Comparison of ENCODE assay signal across 19 mouse cellular contexts in the genomic region with DNA sequence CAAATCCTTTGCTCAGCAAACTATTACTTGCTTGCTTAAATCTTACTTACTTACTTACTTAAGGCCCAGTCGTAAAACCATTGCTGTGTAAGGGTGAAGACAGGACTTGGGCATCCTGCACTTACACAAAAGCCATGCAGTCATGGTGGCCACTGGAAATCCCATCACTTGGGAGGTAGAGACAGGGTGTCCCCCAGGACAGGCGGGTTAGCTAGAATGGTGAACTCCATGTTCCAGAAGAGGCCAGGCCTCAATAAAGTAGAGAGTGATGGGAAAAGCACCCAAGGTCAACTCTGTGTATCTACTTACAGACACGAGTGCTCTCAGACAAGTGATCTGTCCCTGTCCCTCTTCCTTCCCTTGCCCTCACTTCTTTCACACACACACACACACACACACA.
A peak's percentile ranks its signal among the peaks of the same experiment; 100 is the strongest.
DNase-seq lines count a peak whose midpoint lies in the region; ATAC-seq lines count a peak whose summit lies in the region.
"Had no signal": no experiment of that assay in that cellular context is flagged by ENCODE, and none has a peak within 500 bp of the region (broad histone marks: within the 10 kb centered on the region; RNA-seq: fewer than 3 reads in every experiment).

No protein-coding gene starts in this region.

- peak; percentile 57 for DNase-seq in heart, adult 11 months
- no peak for DNase-seq in heart, adult 8-10 months (ENCODE audit: low spot score)
- peak; percentile 4 for DNase-seq in neural tube, embryonic 10.5 days (ENCODE audit: extremely low spot score, low spot score)
- DNase-seq: adrenal gland, adult 2 months; adrenal gland, adult 8-10 months; adrenal gland, postnatal 10 days; adrenal gland, postnatal 14 days; adrenal gland, postnatal 25 days; adrenal gland, postnatal 36 days; B cell, adult 2 months; cerebellum, adult 11 months; cerebellum, adult 11-12 months; cerebellum, adult 18-20 months had no signal

- H3K4me2 ChIP-seq in neural tube, embryonic 15.5 days: no peak overlapping the region

- H3K9me3 ChIP-seq in neural tube, embryonic 15.5 days (replicated peaks): no peaks in the 10 kb centered on the region
- H3K9me3 ChIP-seq: G1E had no signal

- no peaks in the 10 kb centered on the region for H3K27me3 ChIP-seq in neural tube, embryonic 15.5 days (replicated peaks)
- H3K27me3 ChIP-seq: CH12.LX, Patski had no signal

- H3K27ac ChIP-seq in neural tube, embryonic 15.5 days (replicated peaks): no peak overlapping the region

- H3K4me3 ChIP-seq in neural tube, embryonic 15.5 days (replicated peaks): no peak overlapping the region

- H3K36me3 ChIP-seq in neural tube, embryonic 15.5 days: no peaks in the 10 kb centered on the region
- H3K36me3 ChIP-seq: G1E had no signal

- no peak overlapping the region for H3K9ac ChIP-seq in neural tube, embryonic 15.5 days (replicated peaks)

- 91% methylated on average over 3 of the region's 3 CpGs for WGBS in neural tube, embryonic 15.5 days

- ATAC-seq in neural tube, embryonic 15.5 days (ENCODE audit: low FRiP score): no peak
- ATAC-seq: activated CD4-positive, CD25-positive, alpha-beta regulatory T cell, adult 4 months; CD4-positive, CD25-positive, alpha-beta regulatory T cell, adult 4 months; Patski had no signal

- H3K4me1 ChIP-seq in neural tube, embryonic 15.5 days: peaks cover 8% of the 10 kb centered on the region; the same call in 1 of the 2 replicates
